Mouse (Mus musculus) heart, postnatal 0 days (tissue): ENCODE results near the gene C530008M17Rik.

Experiments
- CTCF ChIP-seq: IDR thresholded peaks from 2 replicates; pipeline ENCODE4 v1.5.1; 2016; ENCODE audit warnings: antibody characterized with exemption, control low read depth, low read depth
- EP300 ChIP-seq: IDR thresholded peaks from 2 replicates; pipeline ENCODE4 v1.6.1; 2016; ENCODE audit warnings: antibody characterized with exemption, low read depth

GRCm38 (mm10) chr5:76615276-76615675 lies 41.0 kb upstream of the C530008M17Rik start:
- TF ChIP-seq CTCF (no peak), EP300 (no peak)
